Mouse (Mus musculus) lung, postnatal 0 days (tissue): ENCODE data around the gene Hist1h2ag.

Experiments
- CTCF ChIP-seq: IDR thresholded peaks from 2 replicates; pipeline ENCODE4 v1.5.1; 2016; ENCODE audit warnings: antibody characterized with exemption, mild to moderate bottlenecking
- EP300 ChIP-seq: IDR thresholded peaks from 2 replicates; pipeline ENCODE4 v1.6.1; 2016; ENCODE audit warnings: antibody characterized with exemption, mild to moderate bottlenecking, control low read depth

DNA sequence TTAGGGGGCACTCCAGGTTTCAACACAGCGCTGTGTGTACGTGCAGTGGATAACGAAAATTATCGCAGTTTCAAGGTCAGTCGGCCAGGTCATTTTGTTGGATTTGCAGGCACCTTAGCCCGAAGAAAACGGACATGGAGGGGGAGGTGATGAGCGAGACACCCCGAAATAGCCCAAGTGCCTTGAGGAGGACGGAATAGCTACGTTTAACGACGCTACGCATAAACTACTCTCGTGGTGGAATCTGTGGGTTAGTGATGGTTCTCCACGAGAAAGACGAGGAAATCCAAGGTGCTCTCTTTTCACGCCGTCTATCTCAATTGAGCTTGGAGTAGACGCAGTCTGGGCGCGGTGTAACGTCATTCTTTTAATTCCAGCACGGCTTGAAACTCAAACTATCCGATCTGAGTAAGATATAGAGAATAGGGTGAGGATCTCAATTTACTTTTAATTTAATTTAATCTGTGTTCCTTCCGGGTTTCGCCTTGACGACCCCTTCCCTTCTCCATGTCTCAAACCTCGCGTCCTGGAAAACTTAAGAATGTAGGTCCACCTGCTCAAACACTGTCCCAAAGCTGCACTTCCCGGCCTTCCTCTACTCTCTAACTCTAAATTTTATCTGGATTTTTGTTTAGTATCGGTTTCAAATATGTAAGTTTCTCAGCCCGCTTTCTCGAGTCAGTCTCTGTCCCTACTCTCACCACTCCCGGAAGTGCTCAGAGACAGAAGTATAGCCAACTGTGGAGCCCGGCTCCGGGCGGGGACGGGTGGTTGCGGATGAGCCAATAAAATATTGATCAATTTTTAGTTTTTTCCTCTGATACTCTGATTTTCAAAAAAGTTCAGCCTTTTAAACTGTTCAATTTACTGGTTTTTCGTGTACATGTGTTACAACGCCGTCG lies 22.6 kb downstream of the Hist1h2ag start:
- no peak for TF ChIP-seq CTCF
- no peak for TF ChIP-seq EP300
